Mouse (Mus musculus): ENCODE measurements around the gene Camsap1. TPM values are rescaled to one million over a fixed set of nuclear protein-coding genes. Genes with fewer than 3 reads are reported as not detected.

Camsap1 gene
- polyA plus RNA-seq, 1 experiment from 2014 or later = 68.5 TPM

DNA sequence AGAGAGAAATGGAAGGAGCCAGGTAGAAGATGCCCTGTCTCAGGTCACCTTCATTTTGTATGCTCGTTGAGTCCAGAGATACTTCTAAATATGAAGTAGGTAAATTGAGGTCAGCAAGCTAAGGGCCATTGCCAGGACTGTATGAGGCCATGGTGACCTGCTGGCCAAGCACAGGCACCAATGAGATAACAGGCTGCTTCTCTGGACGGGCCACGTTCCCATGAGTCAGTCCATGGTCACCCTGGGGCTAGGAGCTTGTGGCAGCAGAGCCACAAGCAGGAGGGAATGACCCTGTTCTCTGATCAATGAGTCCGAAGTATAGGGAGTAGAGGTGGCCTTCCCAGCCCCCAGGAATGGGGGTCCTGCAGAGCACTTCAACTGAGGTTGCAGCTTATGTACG, 68.3 kb downstream of the Camsap1 start:
- H3K9me3 ChIP-seq = no peaks in the 10 kb centered on the region
- H3K36me3 ChIP-seq = no peaks in the 10 kb centered on the region
- H3K27ac ChIP-seq = no peak overlapping the region
- no peak for ATAC-seq (ENCODE audit: low FRiP score)
- no peak overlapping the region for H3K9ac ChIP-seq
- no peaks in the 10 kb centered on the region for H3K27me3 ChIP-seq
- H3K4me3 ChIP-seq = no peak overlapping the region
- H3K4me2 ChIP-seq = no peak overlapping the region
- WGBS = 85% methylated on average over 5 of the region's 5 CpGs
- H3K4me1 ChIP-seq (replicated peaks) = peaks cover 2% of the 10 kb centered on the region; the same call in 1 of the 2 replicates

DNA sequence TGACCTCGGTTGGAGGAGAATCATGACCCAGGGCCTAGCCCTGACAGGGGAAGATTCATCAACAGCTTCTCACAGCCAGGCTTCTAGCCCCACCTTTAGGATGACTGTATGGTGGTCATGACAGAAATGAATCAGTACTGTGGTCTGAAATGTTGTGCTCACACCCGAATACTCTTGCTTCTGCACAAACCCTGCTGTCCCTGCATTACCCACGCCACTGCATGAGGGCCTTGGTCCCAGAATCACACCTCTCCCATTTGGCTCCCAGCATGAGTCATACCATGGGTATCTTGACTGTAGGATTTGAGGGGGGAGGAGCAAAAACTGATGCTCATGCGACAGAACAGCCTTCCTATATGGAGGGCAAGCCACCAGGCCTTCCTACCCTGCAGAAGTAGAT, 68.9 kb downstream of the Camsap1 start:
- Histone ChIP-seq H3K27ac (no peak overlapping the region), H3K4me1 (replicated peaks) (no peaks in the 10 kb centered on the region), H3K4me3 (no peak overlapping the region), H3K9me3 (no peaks in the 10 kb centered on the region), H3K4me2 (no peak overlapping the region), H3K27me3 (no peaks in the 10 kb centered on the region), H3K36me3 (no peaks in the 10 kb centered on the region), H3K9ac (no peak overlapping the region)
- WGBS = 82% methylated on average over 4 of the region's 4 CpGs
- ATAC-seq (ENCODE audit: low FRiP score) = no peak

DNA sequence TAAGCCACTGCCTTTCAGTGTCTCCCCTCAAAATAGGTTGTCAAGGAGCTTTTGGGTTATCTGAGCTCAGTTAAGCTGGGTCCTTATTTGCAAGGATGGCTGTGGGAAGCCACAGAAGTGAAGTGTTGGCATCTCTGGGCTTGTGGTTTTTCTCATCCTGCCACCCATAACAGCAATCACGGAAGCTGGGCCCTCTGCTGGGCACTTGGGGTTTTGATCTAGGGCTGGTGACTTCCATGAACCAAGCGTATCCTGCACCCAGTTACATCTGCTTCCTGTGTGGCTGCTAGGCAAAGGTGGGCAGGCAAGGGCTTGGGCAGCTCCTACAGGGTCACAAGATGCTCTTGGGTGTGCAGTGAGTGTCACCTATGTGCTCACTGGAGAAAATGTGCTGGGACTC, 69.8 kb downstream of the Camsap1 start:
- 53% methylated on average over 2 of the region's 2 CpGs for WGBS
- no peak overlapping the region for H3K4me3 ChIP-seq
- no peaks in the 10 kb centered on the region for H3K36me3 ChIP-seq

DNA sequence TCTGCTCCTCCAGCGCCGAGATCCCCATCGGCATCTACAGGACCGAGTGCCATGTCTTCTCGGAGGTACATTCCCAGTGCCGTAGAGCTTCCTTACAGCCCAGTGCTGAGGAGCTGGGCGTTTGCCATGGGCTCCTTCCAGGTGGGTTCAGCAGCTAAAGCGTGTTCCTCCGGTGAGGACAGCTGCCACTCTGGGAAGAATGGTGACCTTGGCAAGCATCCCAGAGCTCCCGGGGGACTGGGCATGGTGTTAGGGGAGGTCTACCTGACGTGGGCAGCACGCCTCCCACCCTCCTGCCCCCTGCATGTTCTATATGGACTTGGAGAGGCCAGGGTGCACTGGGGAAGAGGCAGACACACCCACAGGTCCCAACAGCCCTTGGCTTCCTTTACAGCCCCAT, 73.2 kb downstream of the Camsap1 start:
- Histone ChIP-seq H3K9me3 (no peaks in the 10 kb centered on the region), H3K4me3 (no peak overlapping the region), H3K4me1 (replicated peaks) (no peaks in the 10 kb centered on the region), H3K9ac (no peak overlapping the region), H3K27me3 (no peaks in the 10 kb centered on the region), H3K27ac (no peak overlapping the region), H3K36me3 (no peaks in the 10 kb centered on the region), H3K4me2 (no peak overlapping the region)
- no peak for ATAC-seq (ENCODE audit: low FRiP score)
- WGBS = 82% methylated on average over 12 of the region's 12 CpGs

More for the DNA sequence above, 69.8 kb downstream of the Camsap1 start:
- no peak for ATAC-seq (ENCODE audit: low FRiP score)
- Histone ChIP-seq H3K9me3 (no peaks in the 10 kb centered on the region), H3K4me1 (replicated peaks) (no peaks in the 10 kb centered on the region), H3K27ac (no peak overlapping the region), H3K4me2 (no peak overlapping the region), H3K9ac (no peak overlapping the region), H3K27me3 (no peaks in the 10 kb centered on the region)

DNA sequence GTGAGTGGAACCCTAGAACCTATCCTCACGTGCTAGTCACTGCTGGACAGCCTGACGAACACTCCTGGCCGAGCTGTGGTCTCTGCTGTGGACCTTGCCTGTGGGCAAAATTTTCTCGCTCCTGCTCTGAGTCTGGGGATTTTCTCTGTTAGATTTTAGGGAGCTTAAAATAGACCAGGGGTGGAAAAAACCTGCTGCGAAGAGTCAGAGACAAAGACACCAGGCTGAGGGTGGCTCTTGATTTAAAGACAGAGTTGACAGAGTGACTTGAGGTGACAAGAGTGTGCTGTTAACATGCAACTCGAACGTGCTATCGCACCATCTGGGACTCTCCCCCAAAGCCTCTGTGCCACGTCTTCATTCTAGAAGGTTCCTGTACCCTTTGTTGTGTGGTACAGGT, 84.1 kb downstream of the Camsap1 start:
- WGBS = 86% methylated on average over 9 of the region's 9 CpGs
- H3K4me3 ChIP-seq = no peak overlapping the region
- no peaks in the 10 kb centered on the region for H3K9me3 ChIP-seq
- no peak overlapping the region for H3K27ac ChIP-seq
- no peaks in the 10 kb centered on the region for H3K4me1 ChIP-seq (replicated peaks)
- H3K9ac ChIP-seq = no peak overlapping the region
- H3K4me2 ChIP-seq = no peak overlapping the region
- H3K27me3 ChIP-seq = no peaks in the 10 kb centered on the region
- ATAC-seq (ENCODE audit: low FRiP score) = no peak
- H3K36me3 ChIP-seq = no peaks in the 10 kb centered on the region

DNA sequence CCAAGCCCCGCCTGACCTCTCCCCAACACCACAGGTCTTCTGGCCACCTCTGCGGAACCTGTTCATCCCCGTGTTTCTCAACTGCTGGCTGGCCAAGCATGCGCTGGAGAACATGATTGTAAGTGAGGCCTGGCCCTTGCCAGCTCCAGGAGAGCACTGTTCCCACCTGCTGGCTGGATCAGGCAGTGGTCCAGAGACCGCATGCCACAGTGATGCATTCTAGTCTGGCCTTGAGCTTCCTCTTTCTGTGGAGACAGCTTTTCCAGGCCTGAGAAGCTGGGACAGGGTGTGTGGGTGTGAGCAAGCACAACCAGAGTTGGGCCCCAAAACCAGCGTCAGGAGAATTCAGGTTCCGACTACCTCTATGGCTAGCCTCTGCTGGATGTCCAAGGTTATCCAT, 90.6 kb downstream of the Camsap1 start:
- Histone ChIP-seq H3K4me3 (no peak overlapping the region), H3K36me3 (no peaks in the 10 kb centered on the region; the same call in 1 of the 2 replicates), H3K4me2 (no peak overlapping the region), H3K27me3 (no peaks in the 10 kb centered on the region), H3K27ac (no peak overlapping the region), H3K9ac (no peak overlapping the region), H3K9me3 (no peaks in the 10 kb centered on the region), H3K4me1 (replicated peaks) (no peaks in the 10 kb centered on the region)
- no peak for ATAC-seq (ENCODE audit: low FRiP score)
- 92% methylated on average over 7 of the region's 7 CpGs for WGBS

DNA sequence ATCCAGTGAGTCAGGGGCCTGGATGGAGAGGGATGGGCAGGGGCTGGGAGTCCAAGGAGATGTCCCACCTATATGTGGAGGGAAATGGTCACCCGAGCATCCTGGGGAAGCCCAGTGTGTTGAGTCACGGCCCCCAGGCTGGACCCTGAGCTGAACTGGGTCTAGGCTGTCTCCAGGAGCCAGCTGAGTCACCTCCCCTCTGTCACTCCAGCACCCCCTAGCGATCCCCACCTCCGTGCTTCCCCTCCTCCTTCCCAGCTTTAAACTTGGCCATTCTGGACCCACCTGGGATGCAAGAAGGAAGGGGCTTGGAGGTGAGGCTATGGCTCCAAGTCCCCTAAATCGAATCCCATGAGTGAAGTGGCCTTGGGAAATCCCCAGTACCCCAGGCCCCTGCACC, 94.9 kb downstream of the Camsap1 start:
- WGBS = 69% methylated on average over 5 of the region's 5 CpGs
- no peak overlapping the region for H3K9ac ChIP-seq
- no peak overlapping the region for H3K4me2 ChIP-seq
- ATAC-seq (ENCODE audit: low FRiP score) = no peak
- no peaks in the 10 kb centered on the region; the same call in 1 of the 2 replicates for H3K36me3 ChIP-seq
- H3K9me3 ChIP-seq = no peaks in the 10 kb centered on the region
- no peaks in the 10 kb centered on the region for H3K27me3 ChIP-seq
- H3K27ac ChIP-seq = no peak overlapping the region
- H3K4me1 ChIP-seq (replicated peaks) = no peaks in the 10 kb centered on the region
- no peak overlapping the region for H3K4me3 ChIP-seq

DNA sequence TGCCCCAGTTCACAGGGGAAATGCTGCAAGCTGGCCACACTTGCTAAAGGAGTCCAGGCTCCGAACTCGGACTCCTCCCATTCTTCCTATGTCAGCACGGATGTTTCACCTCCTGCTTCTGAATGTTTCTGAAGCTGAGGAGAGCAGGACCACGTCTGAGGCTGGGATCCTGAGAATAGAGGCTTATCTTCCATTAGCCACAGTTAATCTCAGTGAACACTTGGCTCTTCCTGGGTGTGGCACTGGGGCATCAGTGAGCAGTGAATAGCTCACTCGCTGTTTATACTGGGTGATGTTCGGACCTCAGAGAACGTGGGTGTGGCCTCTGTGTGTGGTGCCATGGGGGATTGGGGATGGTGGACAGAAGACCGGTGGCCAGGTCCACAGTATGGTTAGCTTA, 95.9 kb downstream of the Camsap1 start:
- H3K9me3 ChIP-seq = no peaks in the 10 kb centered on the region
- ATAC-seq (ENCODE audit: low FRiP score) = no peak
- 80% methylated on average over 8 of the region's 8 CpGs for WGBS

DNA sequence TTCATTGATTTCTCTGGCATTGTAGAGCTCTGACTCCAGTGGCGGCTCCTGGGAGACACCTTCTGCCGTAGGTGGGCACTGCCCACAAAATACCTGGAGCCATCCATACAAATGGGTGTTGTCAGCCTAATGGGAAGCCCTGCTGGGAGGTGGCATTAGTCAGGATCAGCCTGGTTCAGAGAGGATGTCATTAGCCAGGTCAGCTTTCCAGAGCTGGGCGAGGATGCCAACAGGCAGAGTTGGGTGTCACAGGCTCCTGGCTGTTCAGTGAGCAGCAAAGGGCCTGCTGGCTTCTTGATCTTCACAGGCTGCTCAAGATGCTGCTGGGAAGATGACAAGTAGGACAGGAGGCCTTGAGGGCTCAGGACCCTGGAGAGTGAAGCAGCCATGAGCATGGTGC, 98.3 kb downstream of the Camsap1 start:
- no peaks in the 10 kb centered on the region for H3K27me3 ChIP-seq
- no peaks in the 10 kb centered on the region for H3K9me3 ChIP-seq
- no peak overlapping the region for H3K9ac ChIP-seq
- H3K27ac ChIP-seq = no peak overlapping the region
- H3K4me3 ChIP-seq = no peak overlapping the region
- H3K4me1 ChIP-seq (replicated peaks) = no peaks in the 10 kb centered on the region
- no peaks in the 10 kb centered on the region for H3K36me3 ChIP-seq
- H3K4me2 ChIP-seq = no peak overlapping the region
- 94% methylated on average over 3 of the region's 3 CpGs for WGBS
- no peak for ATAC-seq (ENCODE audit: low FRiP score)

More for the DNA sequence above, 95.9 kb downstream of the Camsap1 start:
- no peaks in the 10 kb centered on the region for H3K36me3 ChIP-seq
- no peak overlapping the region for H3K4me3 ChIP-seq
- no peak overlapping the region for H3K27ac ChIP-seq
- H3K4me2 ChIP-seq = no peak overlapping the region
- no peaks in the 10 kb centered on the region for H3K4me1 ChIP-seq (replicated peaks)
- H3K27me3 ChIP-seq = no peaks in the 10 kb centered on the region
- no peak overlapping the region for H3K9ac ChIP-seq

DNA sequence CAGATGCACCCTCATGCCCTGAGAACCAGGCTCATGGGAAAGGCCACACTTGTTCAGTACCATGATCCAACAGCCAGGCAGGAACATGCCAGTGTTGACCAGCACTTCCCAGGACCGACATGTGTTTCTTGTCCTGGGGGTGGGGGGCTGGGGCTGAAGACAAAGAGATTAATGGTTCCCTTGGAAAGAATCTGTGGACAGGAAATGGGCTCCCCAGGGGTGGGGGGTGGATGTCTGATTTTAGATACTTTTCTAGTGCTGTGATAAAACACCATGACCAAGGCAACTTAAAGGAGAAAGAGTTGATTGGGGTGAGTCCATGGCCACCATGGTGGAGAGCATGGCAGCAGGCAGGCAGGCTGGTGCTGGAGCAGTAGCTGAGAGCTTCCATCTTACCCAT, 100.8 kb downstream of the Camsap1 start:
- Histone ChIP-seq H3K27ac (no peak overlapping the region), H3K9me3 (no peaks in the 10 kb centered on the region), H3K4me2 (no peak overlapping the region), H3K4me1 (replicated peaks) (peaks cover 20% of the 10 kb centered on the region), H3K27me3 (peaks cover 21% of the 10 kb centered on the region), H3K36me3 (no peaks in the 10 kb centered on the region), H3K9ac (no peak overlapping the region), H3K4me3 (no peak overlapping the region)
- ATAC-seq (ENCODE audit: low FRiP score) = no peak
- WGBS = 48% methylated on average over 1 of the region's 1 CpGs

DNA sequence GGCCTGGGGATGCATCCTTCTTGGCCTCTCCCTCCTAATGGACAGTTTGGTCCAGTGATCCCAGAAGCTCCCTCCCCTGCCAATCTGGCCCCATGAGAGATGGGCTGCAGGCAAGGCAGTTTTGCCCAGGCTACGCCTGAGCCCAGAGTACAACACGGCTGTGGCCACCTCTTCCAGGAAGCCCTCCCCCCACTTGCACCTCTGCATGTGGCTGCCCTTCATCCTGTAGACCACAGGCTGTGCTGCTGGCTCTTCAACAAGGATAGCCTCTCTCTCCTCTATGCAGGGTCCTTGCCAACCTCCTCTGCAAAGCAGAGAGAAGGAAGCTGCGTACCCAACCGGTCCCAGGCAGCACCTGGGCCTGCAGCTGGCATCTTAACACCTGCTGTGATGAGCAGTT, 104.0 kb downstream of the Camsap1 start:
- Histone ChIP-seq H3K27me3 (peaks cover 38% of the 10 kb centered on the region), H3K9ac (no peak overlapping the region), H3K4me2 (no peak overlapping the region), H3K27ac (no peak overlapping the region), H3K4me3 (no peak overlapping the region), H3K36me3 (no peaks in the 10 kb centered on the region), H3K4me1 (replicated peaks) (peaks cover 21% of the 10 kb centered on the region), H3K9me3 (no peaks in the 10 kb centered on the region; the same call in 1 of the 2 replicates)
- WGBS = 66% methylated on average over 4 of the region's 4 CpGs
- no peak for ATAC-seq (ENCODE audit: low FRiP score)

DNA sequence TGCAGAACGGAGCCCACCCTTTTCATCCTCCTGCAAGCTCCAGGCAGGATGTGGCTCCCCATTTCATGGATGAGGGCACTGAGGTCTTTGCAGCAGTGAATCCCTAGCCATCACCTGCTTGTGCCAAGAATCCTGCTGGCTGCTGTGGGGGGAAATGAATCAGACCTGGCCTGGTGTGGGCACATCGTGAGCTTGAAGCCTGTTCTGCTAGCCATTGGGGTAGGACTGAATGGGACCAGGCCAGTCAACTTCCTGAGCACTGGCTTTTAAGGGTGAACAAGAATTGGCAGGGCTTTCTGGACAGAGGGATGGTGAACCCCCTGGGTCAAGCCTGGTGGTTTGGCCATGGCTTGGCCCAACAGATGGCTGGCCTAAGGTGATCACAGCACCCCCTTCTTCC, 104.6 kb downstream of the Camsap1 start:
- no peak for ATAC-seq (ENCODE audit: low FRiP score)
- H3K4me3 ChIP-seq = peak overlapping the region; percentile 59
- peak overlapping the region; percentile 81 for H3K4me2 ChIP-seq
- 83% methylated on average over 2 of the region's 2 CpGs for WGBS
- H3K36me3 ChIP-seq = no peaks in the 10 kb centered on the region
- H3K9me3 ChIP-seq = no peaks in the 10 kb centered on the region; the same call in 1 of the 2 replicates
- peaks cover 21% of the 10 kb centered on the region for H3K4me1 ChIP-seq (replicated peaks)
- H3K27me3 ChIP-seq = peaks cover 38% of the 10 kb centered on the region
- peak overlapping the region; percentile 85 for H3K9ac ChIP-seq
- H3K27ac ChIP-seq = no peak overlapping the region

DNA sequence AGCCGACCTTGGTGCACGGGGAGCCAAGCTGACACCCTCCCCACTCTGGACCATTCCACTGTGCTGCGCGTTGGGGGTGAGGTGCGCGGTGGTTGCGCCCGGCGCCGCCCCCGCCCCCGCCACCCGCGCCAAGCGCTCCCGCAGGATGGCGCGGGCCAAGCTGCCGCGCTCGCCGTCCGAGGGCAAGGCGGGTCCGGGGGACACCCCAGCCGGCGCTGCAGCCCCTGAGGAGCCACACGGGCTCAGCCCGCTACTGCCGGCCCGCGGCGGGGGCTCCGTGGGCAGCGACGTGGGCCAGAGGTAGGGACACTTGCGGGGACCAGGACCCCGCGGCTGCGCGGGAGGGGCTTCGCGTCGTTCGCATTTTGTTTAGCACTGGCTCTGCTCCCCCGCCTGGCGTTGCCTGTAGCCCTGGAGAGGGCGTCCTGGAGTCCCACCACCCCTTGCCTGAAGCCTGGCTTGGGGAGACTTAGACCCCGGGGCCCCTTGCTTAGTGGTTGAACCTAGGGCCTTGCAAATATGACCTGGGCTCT, 105.3 kb downstream of the Camsap1 start:
- Histone ChIP-seq H3K27me3 (peaks cover 38% of the 10 kb centered on the region), H3K9ac (peak overlapping the region; percentile 85), H3K27ac (peak overlapping the region; percentile 40; the same call in 1 of the 2 replicates), H3K9me3 (no peaks in the 10 kb centered on the region; the same call in 1 of the 2 replicates), H3K4me3 (peak overlapping the region; percentile 59), H3K36me3 (no peaks in the 10 kb centered on the region), H3K4me1 (replicated peaks) (peaks cover 21% of the 10 kb centered on the region), H3K4me2 (peak overlapping the region; percentile 81)
- 2% methylated on average over 34 of the region's 49 CpGs for whole genome bisulfite sequencing
- peak; percentile 72 for ATAC-seq (ENCODE audit: low FRiP score)
